Mouse (Mus musculus) small intestine, adult 2 months (tissue): Measurements from ENCODE around the gene Pdlim5. TPM values are rescaled to one million over a fixed set of nuclear protein-coding genes. Genes with fewer than 3 reads are reported as not detected.
"Not testable (repeated sequence)": the region's sequence is repeated elsewhere in the genome, so short reads cannot be mapped to it uniquely, and the experiment has no call there.

Experiments
- H3K27ac ChIP-seq: fragments of 200-500 bp; 2 replicates; pipeline ENCODE4 v1.5.1; 2012; ENCODE audit warnings: low read depth, low read length, control low read depth, inconsistent platforms; ENCODE audit not compliant: insufficient read depth
- H3K27me3 ChIP-seq: fragments of 200-500 bp; 2 replicates; pipeline ENCODE4 v1.6.1; 2012; ENCODE audit warnings: mild to moderate bottlenecking, moderate library complexity, low read length, inconsistent platforms; ENCODE audit not compliant: control insufficient read depth, insufficient read depth
- H3K36me3 ChIP-seq: fragments of 200-500 bp; 2 replicates; pipeline ENCODE4 v1.6.1; 2012; ENCODE audit warnings: mild to moderate bottlenecking, low read length, control low read depth, inconsistent platforms; ENCODE audit not compliant: control insufficient read depth, insufficient read depth
- H3K4me1 ChIP-seq: fragments of 200-500 bp; 2 replicates; pipeline ENCODE4 v1.6.1; 2012; ENCODE audit warnings: low read length, inconsistent platforms, mixed read lengths; ENCODE audit not compliant: control insufficient read depth, insufficient read depth, insufficient read length
- H3K4me3 ChIP-seq: fragments of 200-500 bp; 2 replicates; pipeline ENCODE4 v1.5.1; 2012; ENCODE audit warnings: low read depth, mild to moderate bottlenecking, control low read depth, inconsistent platforms, low read length, moderate library complexity
- CTCF ChIP-seq: fragments of 200-500 bp; IDR thresholded peaks from 2 replicates; pipeline ENCODE4 v1.5.1; 2012; ENCODE audit warnings: low read depth, mild to moderate bottlenecking, control low read depth, inconsistent platforms, low read length, moderate library complexity, mixed read lengths; ENCODE audit not compliant: insufficient replicate concordance, insufficient read length; ENCODE audit errors: extremely low read depth
- POLR2A ChIP-seq: fragments of 200-500 bp; IDR thresholded peaks from 2 replicates; pipeline ENCODE4 v1.6.1; 2012; ENCODE audit warnings: low read depth, mild to moderate bottlenecking, control low read depth, inconsistent platforms, low read length, moderate library complexity
- WGBS: fragments of 180-500 bp; shearing (Covaris S2); methylation state at CpG from one replicate; pipeline ENCODE4 v1.1.7; 2018; 5-methylcytosine and 5-hydroxymethylcytosine counted together
- polyA plus RNA-seq: library from polyadenylated mRNA; depleted of rRNA; stranded (reverse); fragments of >200 nt; gene quantifications from 2 replicates; pipeline ENCODE4 v1.2.3, GENCODE M21; 2012; rRNA removed

The Pdlim5 gene
- 26.3 and 63.1 TPM in 2 replicates for polyA plus RNA-seq

- H3K27me3 ChIP-seq, result no peaks in the 10 kb centered on the region
- H3K4me3 ChIP-seq, result peak within 1 kb of the TSS; percentile 72
- WGBS, result under 1% methylated on average over 46 of the region's 46 CpGs
- peak within 1 kb of the TSS; percentile 97 for H3K27ac ChIP-seq
- peaks cover 5% of the 10 kb centered on the region for H3K36me3 ChIP-seq
- H3K4me1 ChIP-seq, result no peaks in the 10 kb centered on the region
- TF ChIP-seq CTCF (no peak), POLR2A (peak; percentile 98)
These were observed at the start of gene Pdlim5 for GRCm38 (mm10) chr3:142395520-142396193. Gene Pdlim5 (minus strand): TSS chr3:142395696.

- Histone ChIP-seq H3K27me3 (no peaks in the 10 kb centered on the region), H3K36me3 (no peaks in the 10 kb centered on the region), H3K4me3 (no peak overlapping the region), H3K27ac (no peak overlapping the region), H3K4me1 (no peaks in the 10 kb centered on the region)
- WGBS, result 59% methylated on average over 4 of the region's 4 CpGs
- TF ChIP-seq CTCF (no peak), POLR2A (no peak)
These were observed 48.2 kb upstream of the Pdlim5 start for GRCm38 (mm10) chr3:142443710-142444043.

GRCm38 (mm10) chr3:142443006-142443709 is 47.7 kb upstream of the Pdlim5 start:
- Histone ChIP-seq H3K27ac (no peak overlapping the region), H3K36me3 (no peaks in the 10 kb centered on the region), H3K4me3 (no peak overlapping the region), H3K4me1 (no peaks in the 10 kb centered on the region), H3K27me3 (no peaks in the 10 kb centered on the region)
- TF ChIP-seq CTCF (peak; percentile 85; the same call in 1 of the 2 replicates), POLR2A (no peak)
- 4% methylated on average over 12 of the region's 12 CpGs for WGBS

DNA sequence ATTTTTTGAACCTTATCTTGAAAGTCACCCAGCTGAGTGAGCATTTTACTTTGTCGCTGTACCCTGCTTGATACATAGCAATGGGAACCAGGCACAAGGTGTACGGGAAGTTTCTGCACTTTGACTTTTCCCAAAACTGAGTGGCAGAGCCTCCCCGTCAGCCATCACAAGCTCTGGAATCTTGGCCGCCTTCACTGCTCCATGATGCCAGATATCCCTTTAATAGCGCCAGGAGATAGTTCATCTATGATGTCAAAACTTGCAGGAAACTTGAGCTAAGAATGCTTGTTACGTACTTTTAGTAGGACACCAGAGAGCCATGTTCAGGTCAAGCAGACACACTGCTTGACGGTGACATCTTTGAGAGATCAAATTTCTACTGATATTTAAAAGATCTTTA is 46.7 kb upstream of the Pdlim5 start:
- TF ChIP-seq CTCF (no peak), POLR2A (no peak)
- no peaks in the 10 kb centered on the region for H3K4me1 ChIP-seq
- no peaks in the 10 kb centered on the region for H3K27me3 ChIP-seq
- no peak overlapping the region for H3K4me3 ChIP-seq
- H3K36me3 ChIP-seq, result no peaks in the 10 kb centered on the region
- no peak overlapping the region for H3K27ac ChIP-seq
- 90% methylated on average over 7 of the region's 7 CpGs for WGBS

DNA sequence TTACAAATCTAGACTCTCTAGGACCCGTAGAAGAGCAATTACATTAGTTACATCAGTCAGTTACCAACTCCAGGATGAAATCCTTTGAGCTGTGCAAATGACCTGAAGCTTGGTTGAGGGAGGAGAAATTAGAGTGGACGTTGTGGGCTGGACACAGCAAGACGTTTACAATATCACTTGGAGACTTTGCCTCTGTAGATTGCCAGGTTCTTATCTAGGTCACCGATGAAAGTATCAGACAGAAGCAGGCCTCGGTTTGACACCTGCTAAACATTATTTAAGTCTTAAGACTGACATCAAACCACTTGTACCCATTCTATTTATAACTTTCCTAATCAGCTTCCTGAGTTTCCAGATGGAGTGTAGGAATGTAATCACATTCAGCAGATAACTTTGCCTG is 45.6 kb upstream of the Pdlim5 start:
- 37% methylated on average over 5 of the region's 5 CpGs for WGBS
- Histone ChIP-seq H3K4me3 (no peak overlapping the region), H3K36me3 (no peaks in the 10 kb centered on the region), H3K4me1 (no peaks in the 10 kb centered on the region), H3K27ac (no peak overlapping the region), H3K27me3 (no peaks in the 10 kb centered on the region)
- TF ChIP-seq CTCF (no peak), POLR2A (no peak)

DNA sequence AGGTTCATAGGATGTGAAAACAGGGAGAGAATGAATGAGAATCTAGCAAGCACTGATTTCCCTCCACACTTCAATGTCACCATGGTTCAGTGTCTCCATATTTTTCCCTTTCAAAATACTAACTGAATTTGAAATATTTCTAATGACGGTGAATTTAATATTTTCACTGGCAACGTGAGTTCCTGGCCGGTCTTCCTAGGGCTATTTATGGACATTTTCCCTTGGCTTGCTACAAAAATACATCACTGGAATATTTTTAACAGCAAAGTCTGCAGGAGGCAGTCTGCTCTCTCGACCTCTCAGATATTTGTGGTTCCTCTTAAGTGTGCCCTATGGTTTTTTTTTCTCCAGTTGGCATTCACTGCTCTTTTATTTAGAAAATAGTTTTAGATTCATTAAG is 44.7 kb upstream of the Pdlim5 start:
- H3K27ac ChIP-seq, result no peak overlapping the region
- no peak overlapping the region for H3K4me3 ChIP-seq
- TF ChIP-seq POLR2A, result no peak
- TF ChIP-seq CTCF, result no peak
- H3K36me3 ChIP-seq, result no peaks in the 10 kb centered on the region
- H3K27me3 ChIP-seq, result no peaks in the 10 kb centered on the region
- peaks cover under 1% of the 10 kb centered on the region; the same call in 1 of the 2 replicates for H3K4me1 ChIP-seq
- WGBS, result 71% methylated on average over 4 of the region's 4 CpGs

- Histone ChIP-seq H3K36me3 (no peaks in the 10 kb centered on the region), H3K4me1 (peaks cover 6% of the 10 kb centered on the region; the same call in 1 of the 2 replicates), H3K4me3 (no peak overlapping the region), H3K27me3 (no peaks in the 10 kb centered on the region), H3K27ac (no peak overlapping the region)
- TF ChIP-seq CTCF (no peak), POLR2A (no peak)
- 17% methylated on average over 7 of the region's 7 CpGs for WGBS
These were observed 44.1 kb upstream of the Pdlim5 start for GRCm38 (mm10) chr3:142439591-142440093.

DNA sequence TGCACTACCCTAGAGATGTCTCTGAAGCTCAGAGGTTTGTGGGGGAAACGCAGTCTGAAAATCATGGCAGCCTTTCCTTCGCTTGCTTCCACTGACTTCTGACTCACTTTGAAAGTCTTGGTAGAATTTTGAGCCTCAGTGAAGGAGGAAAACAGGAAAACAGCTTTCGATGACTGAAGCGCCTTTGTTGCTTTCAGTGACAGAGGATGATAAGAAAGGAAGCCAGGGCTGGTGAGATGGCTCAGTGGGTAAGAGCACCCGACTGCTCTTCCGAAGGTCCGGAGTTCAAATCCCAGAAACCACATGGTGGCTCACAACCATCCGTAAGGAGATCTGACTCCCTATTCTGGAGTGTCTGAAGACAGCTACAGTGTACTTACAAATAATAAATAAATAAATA is 43.1 kb upstream of the Pdlim5 start:
- WGBS, result 92% methylated on average over 8 of the region's 8 CpGs
- not testable (repeated sequence) for H3K36me3 ChIP-seq, H3K4me1 ChIP-seq, H3K27me3 ChIP-seq, H3K27ac ChIP-seq, H3K4me3 ChIP-seq
